Mouse (Mus musculus): ENCODE measurements around the gene Rdh8. TPM values are rescaled to one million over a fixed set of nuclear protein-coding genes. Genes with fewer than 3 reads are reported as not detected.
A peak's percentile ranks its signal among the peaks of the same experiment; 100 is the strongest.
"Not testable (repeated sequence)": the region's sequence is repeated elsewhere in the genome, so short reads cannot be mapped to it uniquely, and the experiment has no call there.

Rdh8 gene
- polyA plus RNA-seq, 1 experiment from 2014 or later = not detected

DNA sequence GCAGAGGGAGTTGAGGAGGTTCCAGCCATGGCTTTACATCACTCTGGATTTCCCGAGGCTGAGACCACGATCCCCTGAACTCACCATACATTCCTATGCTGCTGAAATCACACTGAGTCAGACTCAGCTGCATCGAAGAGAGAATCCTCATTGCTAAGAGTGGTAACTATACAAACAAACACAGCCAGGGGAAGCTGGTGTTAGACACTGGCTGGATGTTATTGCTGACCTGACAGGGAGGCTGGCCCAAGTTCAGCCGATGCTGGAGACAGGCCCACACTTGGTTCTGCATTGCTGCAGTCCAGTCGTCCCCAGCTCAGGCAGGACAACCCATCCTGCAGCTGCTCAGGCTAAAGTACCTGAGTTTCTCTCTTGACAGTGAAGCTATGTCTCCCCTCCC lies 7.5 kb downstream of the Rdh8 start:
- no peaks in the 10 kb centered on the region for H3K27me3 ChIP-seq (ENCODE audit: control insufficient read depth, insufficient read depth, low read length)
- H3K9ac ChIP-seq (ENCODE audit: low read length) = no peak overlapping the region
- no peak overlapping the region for H3K27ac ChIP-seq (replicated peaks; ENCODE audit: low read depth, low read length)
- WGBS = 72% methylated on average over 5 of the region's 5 CpGs
- H3K36me3 ChIP-seq (ENCODE audit: control insufficient read depth, insufficient read depth, low read length) = no peaks in the 10 kb centered on the region
- ATAC-seq (ENCODE audit: insufficient number of reproducible peaks, low FRiP score, low TSS enrichment, low read depth) = no peak
- no peak overlapping the region for H3K4me3 ChIP-seq (ENCODE audit: low read depth, low read length)
- DNase-seq (ENCODE audit: low spot score) = no peak
- no peaks in the 10 kb centered on the region for H3K4me1 ChIP-seq (ENCODE audit: control insufficient read depth, insufficient read depth, low read length)
- no peak overlapping the region for H3K4me2 ChIP-seq (ENCODE audit: low read depth, severe bottlenecking)
- H3K9me3 ChIP-seq (ENCODE audit: control insufficient read depth, low read length) = no peaks in the 10 kb centered on the region

DNA sequence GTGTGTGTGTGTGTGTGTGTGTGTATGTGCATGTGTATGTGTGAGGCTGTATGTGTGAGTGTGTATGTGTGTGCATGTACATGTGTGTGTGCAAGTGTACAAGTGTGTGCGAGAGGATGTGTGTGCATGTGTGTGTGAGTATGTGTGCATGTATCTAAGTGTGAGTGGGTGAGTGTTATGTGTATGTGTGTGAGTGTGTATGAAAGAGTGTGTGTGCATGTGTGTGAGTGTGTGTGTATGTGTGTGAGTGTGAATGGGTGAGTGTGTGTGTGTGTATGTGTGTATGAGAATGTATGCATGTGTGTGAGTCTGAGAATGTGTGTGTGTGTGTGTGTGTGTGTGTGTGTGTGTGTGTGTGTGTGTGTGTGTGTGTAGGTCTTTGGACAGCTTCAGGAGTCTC lies 9.8 kb downstream of the Rdh8 start:
- DNase-seq (ENCODE audit: low spot score) = no peak
- Histone ChIP-seq H3K27ac (replicated peaks; ENCODE audit: low read depth, low read length) (no peak overlapping the region), H3K4me3 (ENCODE audit: low read depth, low read length) (no peak overlapping the region), H3K4me1 (ENCODE audit: control insufficient read depth, insufficient read depth, low read length) (no peaks in the 10 kb centered on the region), H3K27me3 (ENCODE audit: control insufficient read depth, insufficient read depth, low read length) (no peaks in the 10 kb centered on the region), H3K9me3 (ENCODE audit: control insufficient read depth, low read length) (no peaks in the 10 kb centered on the region), H3K4me2 (ENCODE audit: low read depth, severe bottlenecking) (no peak overlapping the region), H3K9ac (ENCODE audit: low read length) (no peak overlapping the region), H3K36me3 (ENCODE audit: control insufficient read depth, insufficient read depth, low read length) (no peaks in the 10 kb centered on the region)
- ATAC-seq (ENCODE audit: insufficient number of reproducible peaks, low FRiP score, low TSS enrichment, low read depth) = no peak
- 92% methylated on average over 1 of the region's 1 CpGs for WGBS

DNA sequence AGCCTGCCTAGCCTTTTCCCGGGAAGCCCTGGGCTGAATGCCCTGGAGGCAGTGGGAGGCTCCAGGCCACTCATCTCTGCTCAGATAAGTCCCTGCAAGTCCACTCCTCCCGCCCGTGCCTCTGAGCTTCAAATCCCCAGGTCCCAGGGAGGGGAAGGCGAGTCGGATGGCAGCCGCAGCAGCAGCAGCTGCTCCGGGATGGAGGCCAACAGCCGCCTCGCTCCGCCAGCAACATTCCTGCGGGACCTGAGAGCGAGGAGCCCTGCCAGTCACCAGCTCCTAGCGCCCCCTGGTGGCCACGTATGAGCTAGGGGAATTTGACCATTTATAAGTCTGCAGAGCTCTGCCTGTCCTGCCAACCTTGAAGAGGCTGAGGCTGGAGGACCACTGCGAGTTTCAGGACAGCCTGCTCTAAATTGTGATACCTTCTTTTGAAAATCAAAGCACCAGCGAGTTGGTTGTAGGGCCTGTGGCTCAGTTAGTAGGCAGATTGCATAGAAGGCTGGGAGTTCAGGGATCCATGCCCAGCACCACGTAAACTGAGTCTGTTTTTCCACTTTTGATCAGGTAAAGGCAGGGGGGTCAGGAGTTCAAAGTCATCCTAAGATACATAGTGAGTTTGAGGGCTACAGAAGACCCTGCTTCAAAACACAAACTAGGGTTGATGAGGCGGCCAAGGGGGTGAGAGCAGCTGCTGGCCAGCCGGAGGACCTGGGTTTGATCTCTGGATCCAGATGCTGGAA lies 12.8 kb downstream of the Rdh8 start:
- Histone ChIP-seq H3K9ac (ENCODE audit: low read length) (no peak overlapping the region), H3K4me2 (ENCODE audit: low read depth, severe bottlenecking) (0 out of 2 replicates have a peak overlapping the region, but pooled peaks have one; percentile 7), H3K4me1 (ENCODE audit: control insufficient read depth, insufficient read depth, low read length) (no peaks in the 10 kb centered on the region), H3K4me3 (ENCODE audit: low read depth, low read length) (no peak overlapping the region), H3K27me3 (ENCODE audit: control insufficient read depth, insufficient read depth, low read length) (no peaks in the 10 kb centered on the region), H3K36me3 (ENCODE audit: control insufficient read depth, insufficient read depth, low read length) (no peaks in the 10 kb centered on the region), H3K27ac (replicated peaks; ENCODE audit: low read depth, low read length) (no peak overlapping the region), H3K9me3 (ENCODE audit: control insufficient read depth, low read length) (no peaks in the 10 kb centered on the region)
- ATAC-seq (ENCODE audit: insufficient number of reproducible peaks, low FRiP score, low TSS enrichment, low read depth) = peak; percentile 76; the same call in 1 of the 2 replicates
- DNase-seq (ENCODE audit: low spot score) = peak; percentile 97
- WGBS = 17% methylated on average over 19 of the region's 19 CpGs

GRCm38 (mm10) chr9:20834881-20835280 lies 16.6 kb downstream of the Rdh8 start:
- no peak overlapping the region for H3K4me3 ChIP-seq (ENCODE audit: low read depth, low read length)
- H3K36me3 ChIP-seq (ENCODE audit: control insufficient read depth, insufficient read depth, low read length) = no peaks in the 10 kb centered on the region
- H3K27me3 ChIP-seq (ENCODE audit: control insufficient read depth, insufficient read depth, low read length) = no peaks in the 10 kb centered on the region
- H3K4me1 ChIP-seq (ENCODE audit: control insufficient read depth, insufficient read depth, low read length) = no peaks in the 10 kb centered on the region
- ATAC-seq (ENCODE audit: insufficient number of reproducible peaks, low FRiP score, low TSS enrichment, low read depth) (no peak), DNase-seq (ENCODE audit: low spot score) (no peak)
- no peak overlapping the region for H3K27ac ChIP-seq (replicated peaks; ENCODE audit: low read depth, low read length)
- H3K4me2 ChIP-seq (ENCODE audit: low read depth, severe bottlenecking) = no peak overlapping the region
- H3K9ac ChIP-seq (ENCODE audit: low read length) = no peak overlapping the region
- WGBS = 69% methylated on average over 1 of the region's 1 CpGs
- H3K9me3 ChIP-seq (ENCODE audit: control insufficient read depth, low read length) = no peaks in the 10 kb centered on the region

DNA sequence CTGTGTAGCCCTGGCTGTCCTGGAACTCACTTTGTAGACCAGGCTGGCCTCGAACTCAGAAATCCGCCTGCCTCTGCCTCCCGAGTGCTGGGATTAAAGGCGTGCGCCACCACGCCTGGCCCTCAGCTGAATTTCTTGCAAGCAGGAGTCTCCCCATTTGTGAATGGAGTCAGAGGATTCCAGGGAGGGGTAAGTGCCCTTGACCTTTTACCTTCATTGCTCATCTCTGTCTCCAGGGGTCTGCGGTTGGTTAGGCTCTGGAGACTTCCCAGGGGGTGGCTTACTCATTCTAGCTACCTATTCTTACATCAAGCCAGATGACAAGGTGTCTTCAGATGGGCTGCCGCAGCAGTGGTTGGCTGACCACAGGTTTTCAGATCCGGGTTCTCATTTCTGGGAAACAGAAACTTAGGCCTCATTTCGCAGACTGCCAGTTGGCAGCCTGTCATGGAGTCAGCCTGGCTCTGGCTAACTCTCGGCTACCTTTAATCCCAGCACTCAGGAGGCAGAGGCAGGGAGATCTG lies 17.2 kb downstream of the Rdh8 start:
- WGBS = 86% methylated on average over 11 of the region's 11 CpGs

GRCm38 (mm10) chr9:20837184-20837947 lies 19.1 kb downstream of the Rdh8 start:
- H3K9me3 ChIP-seq (ENCODE audit: control insufficient read depth, low read length) = no peaks in the 10 kb centered on the region
- 81% methylated on average over 9 of the region's 9 CpGs for WGBS
- H3K27ac ChIP-seq (replicated peaks; ENCODE audit: low read depth, low read length) = no peak overlapping the region
- no peaks in the 10 kb centered on the region for H3K4me1 ChIP-seq (ENCODE audit: control insufficient read depth, insufficient read depth, low read length)
- H3K4me3 ChIP-seq (ENCODE audit: low read depth, low read length) = no peak overlapping the region
- DNase-seq (ENCODE audit: low spot score) = no peak
- H3K36me3 ChIP-seq (ENCODE audit: control insufficient read depth, insufficient read depth, low read length) = no peaks in the 10 kb centered on the region
- ATAC-seq (ENCODE audit: insufficient number of reproducible peaks, low FRiP score, low TSS enrichment, low read depth) = no peak
- no peak overlapping the region for H3K4me2 ChIP-seq (ENCODE audit: low read depth, severe bottlenecking)
- H3K9ac ChIP-seq (ENCODE audit: low read length) = no peak overlapping the region
- no peaks in the 10 kb centered on the region for H3K27me3 ChIP-seq (ENCODE audit: control insufficient read depth, insufficient read depth, low read length)

More for the DNA sequence above, 17.2 kb downstream of the Rdh8 start:
- H3K9ac ChIP-seq (ENCODE audit: low read length); H3K4me2 ChIP-seq (ENCODE audit: low read depth, severe bottlenecking); H3K36me3 ChIP-seq (ENCODE audit: control insufficient read depth, insufficient read depth, low read length); H3K27ac ChIP-seq (replicated peaks; ENCODE audit: low read depth, low read length); H3K4me3 ChIP-seq (ENCODE audit: low read depth, low read length); H3K4me1 ChIP-seq (ENCODE audit: control insufficient read depth, insufficient read depth, low read length); DNase-seq (ENCODE audit: low spot score); H3K27me3 ChIP-seq (ENCODE audit: control insufficient read depth, insufficient read depth, low read length); ATAC-seq (ENCODE audit: insufficient number of reproducible peaks, low FRiP score, low TSS enrichment, low read depth); H3K9me3 ChIP-seq (ENCODE audit: control insufficient read depth, low read length): not testable (repeated sequence)

- no peaks in the 10 kb centered on the region for H3K9me3 ChIP-seq (ENCODE audit: control insufficient read depth, low read length)
- no peaks in the 10 kb centered on the region for H3K27me3 ChIP-seq (ENCODE audit: control insufficient read depth, insufficient read depth, low read length)
- H3K9ac ChIP-seq (ENCODE audit: low read length) = no peak overlapping the region
- no peaks in the 10 kb centered on the region for H3K36me3 ChIP-seq (ENCODE audit: control insufficient read depth, insufficient read depth, low read length)
- H3K4me2 ChIP-seq (ENCODE audit: low read depth, severe bottlenecking) = no peak overlapping the region
- no peak overlapping the region for H3K4me3 ChIP-seq (ENCODE audit: low read depth, low read length)
- ATAC-seq (ENCODE audit: insufficient number of reproducible peaks, low FRiP score, low TSS enrichment, low read depth) (no peak), DNase-seq (ENCODE audit: low spot score) (no peak)
- 63% methylated on average over 6 of the region's 6 CpGs for WGBS
- no peaks in the 10 kb centered on the region for H3K4me1 ChIP-seq (ENCODE audit: control insufficient read depth, insufficient read depth, low read length)
- no peak overlapping the region for H3K27ac ChIP-seq (replicated peaks; ENCODE audit: low read depth, low read length)
Measured at GRCm38 (mm10) chr9:20838931-20839330, 20.6 kb downstream of the Rdh8 start.

DNA sequence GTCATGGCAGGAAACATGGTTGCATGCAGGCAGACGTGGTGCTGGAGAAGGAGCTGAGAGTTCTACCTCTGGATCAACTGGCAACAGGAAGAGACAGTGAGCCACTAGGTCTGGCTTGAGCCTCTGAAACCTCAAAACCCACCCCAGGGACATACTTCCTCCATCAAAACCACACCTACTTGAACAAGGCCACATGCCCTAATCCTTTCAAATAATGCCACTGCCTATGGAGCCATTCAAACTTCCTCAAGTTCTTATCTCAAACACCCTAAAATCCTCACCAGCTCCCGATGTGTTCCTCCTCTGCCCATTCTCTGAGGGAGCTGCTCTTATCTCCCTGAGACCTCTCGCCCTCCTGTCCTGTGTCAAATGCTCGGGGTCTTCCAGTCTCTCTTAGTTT lies 23.9 kb downstream of the Rdh8 start:
- no peak overlapping the region for H3K4me2 ChIP-seq (ENCODE audit: low read depth, severe bottlenecking)
- H3K9ac ChIP-seq (ENCODE audit: low read length) = no peak overlapping the region
- no peaks in the 10 kb centered on the region for H3K36me3 ChIP-seq (ENCODE audit: control insufficient read depth, insufficient read depth, low read length)
- DNase-seq (ENCODE audit: low spot score) (no peak), ATAC-seq (ENCODE audit: insufficient number of reproducible peaks, low FRiP score, low TSS enrichment, low read depth) (no peak)
- 70% methylated on average over 4 of the region's 4 CpGs for WGBS
- H3K4me3 ChIP-seq (ENCODE audit: low read depth, low read length) = no peak overlapping the region
- no peaks in the 10 kb centered on the region for H3K9me3 ChIP-seq (ENCODE audit: control insufficient read depth, low read length)
- no peaks in the 10 kb centered on the region for H3K4me1 ChIP-seq (ENCODE audit: control insufficient read depth, insufficient read depth, low read length)
- H3K27ac ChIP-seq (replicated peaks; ENCODE audit: low read depth, low read length) = no peak overlapping the region
- no peaks in the 10 kb centered on the region for H3K27me3 ChIP-seq (ENCODE audit: control insufficient read depth, insufficient read depth, low read length)
